Mouse (Mus musculus): Measurements from ENCODE around the gene Eva1c.

GRCm38 (mm10) chr16:90837431-90837830 is 10.9 kb downstream of the Eva1c start:
- TF ChIP-seq CTCF (IDR thresholded peaks at IDR 0.05; ENCODE audit: borderline replicate concordance, insufficient read depth, low read depth, low read length) (no peak), POLR2A (IDR thresholded peaks at IDR 0.05; ENCODE audit: borderline replicate concordance, insufficient read depth, low read length) (no peak)
